Mouse (Mus musculus): ENCODE data around the gene Rbbp8nl.
A peak's percentile ranks its signal among the peaks of the same experiment; 100 is the strongest.
"Not testable (repeated sequence)": the region's sequence is repeated elsewhere in the genome, so short reads cannot be mapped to it uniquely, and the experiment has no call there.

Rbbp8nl gene

DNA sequence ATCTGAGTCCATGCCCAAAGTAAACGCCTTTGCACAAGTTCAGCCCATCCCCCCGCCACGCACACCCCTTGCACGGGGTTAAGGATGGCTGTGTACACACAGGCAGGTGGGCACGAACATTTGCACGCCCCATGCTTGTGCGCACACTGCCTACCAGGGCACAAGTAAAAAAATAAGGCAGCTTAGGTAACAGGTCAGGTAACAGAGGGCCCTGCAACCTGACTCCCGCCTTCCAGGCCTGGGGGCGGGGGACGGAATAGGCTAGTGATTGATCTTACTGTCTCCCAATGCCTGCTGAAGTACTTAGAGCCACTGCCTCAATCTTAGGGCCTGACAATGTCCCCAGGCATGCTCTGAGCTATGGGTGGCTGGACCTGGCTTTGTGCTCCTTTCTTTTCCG, 713 bp downstream of the Rbbp8nl start:
- DNase-seq (ENCODE audit: low spot score in 2 of 2): no peak

DNA sequence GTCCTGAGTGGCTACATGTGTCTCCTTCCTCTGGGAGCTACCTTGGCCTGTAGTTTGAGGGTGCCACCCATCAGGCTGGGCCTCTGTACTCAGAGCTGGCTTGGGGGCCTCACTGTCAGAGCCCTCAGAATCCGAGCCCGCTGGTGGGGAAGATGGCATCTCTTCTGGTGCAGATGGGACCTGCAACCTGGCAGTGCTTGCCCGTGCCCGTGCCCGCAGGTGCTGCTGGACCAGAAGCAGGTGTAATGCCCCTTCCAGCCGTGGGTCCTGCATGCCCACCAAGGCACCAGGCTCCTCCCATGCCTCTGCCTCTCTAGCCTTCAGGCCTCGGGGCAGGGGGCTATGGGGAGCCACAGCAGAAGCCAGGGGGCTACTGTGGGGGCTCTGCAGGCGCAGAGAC, 10.4 kb downstream of the Rbbp8nl start:
- DNase-seq (ENCODE audit: low spot score in 2 of 2): no peak

DNA sequence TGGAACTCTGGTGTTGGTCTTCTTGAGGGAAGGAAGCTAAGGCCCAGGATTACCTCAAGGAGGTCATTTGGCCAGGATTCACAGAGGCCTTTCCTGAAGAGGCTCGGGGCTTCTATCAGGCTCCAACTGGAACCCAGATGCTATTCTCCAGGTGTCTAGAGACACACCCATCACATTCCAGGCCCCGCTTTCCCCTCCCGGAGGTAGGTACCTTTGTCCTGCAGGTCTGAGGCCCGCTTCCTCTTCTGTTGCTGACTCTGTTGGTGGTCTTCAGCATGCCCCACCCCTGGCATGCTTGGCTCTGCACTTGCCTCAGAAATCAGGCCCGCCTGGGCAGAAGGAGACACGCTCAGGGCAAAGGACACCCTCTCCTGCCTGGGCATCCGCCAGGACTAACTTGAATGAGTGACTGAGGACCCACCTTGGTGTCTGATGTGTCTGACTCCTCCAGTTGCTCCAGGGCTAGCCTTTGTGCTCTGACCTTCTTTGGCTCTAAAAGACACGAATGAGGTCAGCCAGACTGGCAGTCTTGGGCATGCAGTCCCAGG, 11.8 kb downstream of the Rbbp8nl start:
- DNase-seq (ENCODE audit: low spot score in 2 of 2): no peak

DNA sequence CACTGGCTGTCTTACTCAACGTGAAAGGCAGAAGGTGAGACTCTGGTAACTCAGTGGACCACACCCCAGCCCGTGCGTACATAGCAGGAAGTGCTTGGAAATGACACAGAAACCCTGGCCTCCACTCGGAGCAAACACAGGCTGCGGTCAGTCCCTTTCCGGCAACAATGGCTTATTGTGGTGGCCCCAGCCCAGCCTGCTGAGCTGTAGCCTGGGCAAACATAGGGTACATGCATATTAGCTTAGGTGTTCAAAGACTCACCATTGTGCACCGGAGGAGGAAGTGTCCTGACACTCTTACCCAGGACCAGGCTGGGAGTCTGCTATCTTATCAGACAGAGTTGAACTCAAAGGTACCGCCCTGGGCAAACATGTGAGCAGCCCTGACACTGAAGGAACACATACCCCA, 12.8 kb downstream of the Rbbp8nl start:
- peak; percentile 87 to 92 for DNase-seq (ENCODE audit: low spot score in 2 of 2)

DNA sequence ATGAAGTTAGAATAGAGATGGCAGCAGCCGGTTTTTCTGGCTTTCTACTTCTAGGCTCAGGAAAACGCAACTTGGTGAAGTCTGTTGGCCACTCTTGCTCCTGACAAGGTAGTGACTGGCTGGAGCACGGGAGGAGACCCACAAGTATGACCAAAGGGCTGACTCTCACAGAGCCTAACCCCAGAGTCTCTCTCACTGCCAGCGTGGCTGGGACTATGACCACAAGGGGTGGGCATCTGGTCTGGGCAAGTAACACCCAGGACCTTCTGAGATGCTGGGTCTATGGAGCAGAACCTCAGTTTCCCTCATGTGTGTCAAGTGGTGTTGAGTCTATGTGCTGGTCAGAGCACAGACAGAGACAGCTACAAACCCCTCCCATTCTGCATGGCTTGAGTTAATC, 13.3 kb downstream of the Rbbp8nl start:
- DNase-seq (ENCODE audit: low spot score in 2 of 2): no peak

DNA sequence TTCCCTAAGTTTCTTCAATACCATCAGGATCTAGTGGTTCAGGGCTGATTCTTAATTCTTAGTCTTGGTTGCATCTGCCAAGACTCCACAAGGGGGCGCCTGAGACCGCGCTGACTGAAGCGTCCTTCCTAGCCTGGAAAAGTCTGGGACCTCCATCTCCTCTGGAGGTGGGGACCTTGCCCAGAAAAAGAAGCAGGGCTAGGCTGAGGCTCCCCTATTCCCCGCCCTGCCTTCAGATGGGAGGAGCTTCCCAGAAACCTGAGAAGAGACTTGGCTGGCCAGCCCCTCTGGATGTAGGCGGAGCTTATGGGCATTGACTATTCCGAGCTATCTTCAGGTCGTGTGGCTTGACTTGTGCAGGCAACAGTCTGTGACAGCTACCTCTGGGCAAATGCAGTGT, 13.8 kb downstream of the Rbbp8nl start:
- peak; percentile 76 to 80 for DNase-seq (ENCODE audit: low spot score in 2 of 2)

DNA sequence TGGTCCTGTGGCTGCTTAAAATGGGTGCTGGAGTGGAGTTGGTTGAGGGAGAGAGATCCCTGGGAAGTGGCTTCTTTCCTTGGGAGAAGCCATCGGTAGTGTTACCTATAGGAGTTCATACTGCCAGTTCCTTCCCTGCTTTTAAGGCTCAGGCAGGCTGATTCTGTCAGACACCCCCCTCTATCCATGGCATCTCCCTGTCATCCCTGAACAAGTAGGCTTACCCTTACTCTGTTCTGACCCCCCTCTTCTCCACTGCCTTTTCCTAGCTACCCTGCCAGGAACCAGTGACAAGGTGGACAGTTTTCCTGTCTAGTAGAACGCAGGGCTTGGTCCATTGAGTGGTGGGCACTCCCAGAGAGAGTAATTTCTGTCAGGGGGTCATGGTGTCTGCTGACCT, 15.2 kb downstream of the Rbbp8nl start:
- no peak for DNase-seq (ENCODE audit: low spot score in 2 of 2)

DNA sequence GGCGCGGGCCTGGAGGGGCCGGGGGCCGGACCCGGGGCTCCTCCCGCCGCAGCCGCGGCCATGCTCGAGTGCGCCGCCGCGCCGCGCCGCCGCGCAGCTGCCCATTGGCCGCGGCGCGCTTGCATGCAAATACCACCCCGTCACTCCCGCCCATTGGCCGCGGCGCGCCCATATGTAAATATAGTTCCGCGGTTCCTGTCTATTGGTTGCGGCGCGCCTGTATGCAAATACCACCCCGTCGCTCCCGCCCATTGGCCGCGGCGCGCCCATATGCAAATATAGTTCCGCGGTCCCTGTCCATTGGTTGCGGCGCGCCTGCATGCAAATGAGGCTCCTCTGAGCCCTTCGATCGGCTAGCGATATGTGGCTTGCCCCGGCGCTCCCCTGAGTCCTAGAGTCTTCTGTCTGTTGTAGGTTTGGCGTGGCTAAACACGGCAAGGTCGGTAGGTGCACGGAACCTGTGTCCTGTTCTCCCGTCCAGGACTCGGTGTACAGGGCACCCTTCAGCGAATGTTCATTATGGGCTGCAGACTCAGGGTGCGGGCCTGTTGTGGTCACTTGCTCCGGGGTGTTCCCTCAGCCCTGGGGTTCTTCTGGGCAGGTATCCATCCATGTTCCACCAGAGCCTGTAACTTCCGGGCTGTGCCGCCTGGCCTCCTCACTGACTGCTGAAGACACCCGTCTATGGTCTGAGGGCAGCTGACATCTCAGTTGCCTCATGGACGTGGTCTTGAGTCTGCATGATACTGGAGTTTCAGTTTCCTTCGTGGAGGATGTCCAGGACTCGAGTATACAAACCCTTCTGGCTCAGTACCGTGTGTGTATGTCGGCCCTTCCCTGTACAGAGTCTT, 16.1 kb downstream of the Rbbp8nl start, which contains the start of gene Cables2:
Gene Cables2, minus strand, starts transcription at position 103 of the 851 bp plus-strand sequence.
- peak; percentile 90 to 93 for DNase-seq (ENCODE audit: low spot score in 2 of 2)

DNA sequence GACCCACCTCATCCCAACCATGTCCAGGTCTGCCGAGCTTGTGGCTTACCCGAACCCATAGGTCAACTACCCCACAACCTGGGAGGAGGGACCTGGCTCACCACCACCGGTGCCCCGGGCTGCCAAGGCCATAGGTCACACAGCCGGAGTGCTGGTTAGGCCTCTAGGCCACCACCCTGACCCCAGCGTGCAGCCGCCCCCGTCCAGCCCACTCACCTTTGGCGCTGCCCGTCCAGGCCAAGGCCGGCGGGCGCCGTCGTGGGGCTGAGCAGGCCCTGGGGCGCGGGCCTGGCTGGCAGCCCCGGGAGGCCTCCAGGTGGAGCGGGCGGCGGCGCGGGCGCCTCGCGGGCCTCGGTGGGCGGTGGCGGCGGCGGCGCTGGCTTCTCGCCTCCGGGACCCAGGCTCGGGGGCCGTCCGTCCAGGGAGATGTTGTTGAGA, 16.8 kb downstream of the Rbbp8nl start:
- DNase-seq (ENCODE audit: low spot score in 2 of 2): no peak

DNA sequence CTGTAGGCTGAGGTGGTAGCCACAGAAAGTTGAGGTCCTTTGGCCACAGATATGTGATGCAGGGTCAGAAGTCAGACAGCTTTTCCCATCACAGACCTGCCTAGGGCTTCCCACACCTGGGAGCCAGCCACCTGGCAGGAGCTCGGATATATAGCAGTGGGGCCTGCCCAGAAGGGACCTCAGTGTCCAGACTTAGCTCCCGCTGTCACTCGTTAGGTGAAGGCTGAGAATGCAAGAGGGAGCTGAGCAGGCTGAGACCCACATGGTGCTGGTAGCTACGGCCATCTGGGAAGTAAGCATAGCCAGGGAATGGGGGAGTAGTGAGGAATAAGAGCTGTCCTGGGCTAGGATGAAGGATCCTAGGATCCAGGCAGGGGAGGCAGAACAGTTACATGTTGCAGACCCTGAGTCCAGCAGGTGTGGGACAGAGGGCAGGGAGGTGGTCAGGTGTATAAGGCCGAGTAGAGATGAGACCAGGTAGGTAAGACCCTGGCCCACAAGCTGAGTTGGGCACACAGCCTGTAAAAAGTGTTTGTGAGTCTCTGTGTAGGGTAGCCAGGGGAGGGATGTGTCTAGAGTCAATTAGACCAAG, 17.8 kb downstream of the Rbbp8nl start:
- no peak for DNase-seq (ENCODE audit: low spot score in 2 of 2)

DNA sequence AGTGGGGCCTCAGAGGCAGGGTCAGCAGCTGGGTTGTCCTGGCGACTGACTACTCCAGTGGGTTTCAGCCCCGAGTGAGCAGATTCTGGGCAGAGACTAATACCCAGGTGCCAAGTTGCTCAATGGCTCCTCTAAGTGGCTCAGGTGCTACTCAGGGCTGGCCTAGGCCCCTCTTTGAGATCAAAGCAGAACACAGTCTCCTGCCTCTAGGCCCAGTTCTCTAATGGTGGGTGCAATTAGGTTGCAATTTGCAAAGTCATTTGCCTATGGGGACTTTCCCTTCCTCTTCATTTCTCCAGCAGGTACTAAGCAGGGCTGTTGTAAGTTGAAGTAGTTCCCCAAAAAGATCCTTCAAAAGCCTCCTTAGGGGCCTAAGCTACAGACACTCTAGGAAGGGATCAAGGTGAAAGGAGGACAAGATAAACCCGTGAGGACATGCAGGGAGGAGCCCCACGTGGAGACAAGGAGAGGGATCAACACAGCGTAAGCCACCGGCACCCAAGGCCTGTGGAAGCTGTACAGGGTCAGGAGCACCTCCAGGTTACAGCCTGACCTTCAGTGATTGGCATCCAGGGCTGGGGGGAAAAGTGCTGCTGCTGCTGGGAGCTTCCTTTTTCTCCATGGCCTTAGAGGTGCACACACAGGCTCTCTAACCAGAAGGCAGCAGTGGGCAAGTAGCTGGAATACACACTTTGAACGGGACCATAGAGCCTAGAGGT, 19.0 kb downstream of the Rbbp8nl start:
- DNase-seq (ENCODE audit: low spot score in 2 of 2): peak in 1 of 2 experiments; percentile 38

DNA sequence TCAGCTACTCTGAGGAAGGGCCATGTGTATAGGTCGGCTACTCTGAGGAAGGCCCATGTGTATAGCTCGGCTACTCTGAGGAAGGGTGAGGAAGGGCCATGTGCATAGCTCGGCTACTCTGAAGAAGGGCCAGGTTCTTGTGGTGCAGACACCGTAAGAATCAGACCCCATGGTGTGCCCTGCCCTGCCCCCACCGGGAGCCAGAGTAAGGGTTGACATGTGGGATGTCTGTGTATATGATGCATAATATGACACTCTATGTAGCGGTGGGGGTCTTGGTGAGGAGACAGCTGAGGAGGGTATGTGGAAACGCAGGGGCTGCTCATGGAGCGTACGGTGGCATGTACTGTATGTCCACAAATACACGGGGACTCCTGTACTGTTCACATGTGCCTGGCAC, 20.4 kb downstream of the Rbbp8nl start:
- no peak for DNase-seq (ENCODE audit: low spot score in 2 of 2)

DNA sequence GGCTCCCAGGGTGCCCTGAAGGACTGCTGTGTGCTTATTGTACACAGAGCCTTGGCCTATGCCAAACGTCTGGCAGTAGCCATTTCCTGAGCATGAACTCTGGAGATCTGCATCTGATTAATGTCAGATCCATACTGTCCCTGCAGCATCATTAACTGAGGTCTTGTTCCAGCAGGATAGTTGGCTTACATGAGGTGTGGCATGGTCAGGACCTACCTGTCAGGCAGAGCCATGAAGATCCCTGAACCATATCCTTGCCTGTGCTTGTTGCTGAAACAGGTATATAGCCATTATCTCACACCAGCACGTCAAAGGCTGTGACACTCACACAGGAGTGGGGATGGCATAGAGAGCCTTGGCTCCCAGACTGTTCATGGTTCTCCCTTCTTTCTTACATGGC, 21.7 kb downstream of the Rbbp8nl start:
- DNase-seq (ENCODE audit: low spot score in 2 of 2): no peak

DNA sequence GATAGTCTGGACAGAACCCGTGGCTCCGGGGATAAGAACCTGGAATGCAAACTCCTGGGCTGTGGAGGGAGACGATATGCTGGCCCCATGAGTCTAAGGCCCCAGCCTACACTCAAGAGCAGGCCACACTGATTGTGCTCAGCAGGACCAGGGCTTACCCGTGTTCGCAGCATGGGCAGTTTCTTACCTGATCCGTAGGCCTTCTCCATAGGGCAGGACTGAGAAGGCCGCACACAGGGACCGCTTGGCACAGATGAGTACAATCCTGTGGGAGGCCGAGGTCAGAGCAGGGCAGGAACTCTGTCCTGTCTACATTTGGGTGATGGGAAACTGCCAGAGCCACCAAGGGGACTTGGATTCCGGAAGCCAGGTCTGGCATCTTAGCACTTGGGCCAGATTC, 26.8 kb downstream of the Rbbp8nl start:
- no peak for DNase-seq (ENCODE audit: low spot score in 2 of 2)

DNA sequence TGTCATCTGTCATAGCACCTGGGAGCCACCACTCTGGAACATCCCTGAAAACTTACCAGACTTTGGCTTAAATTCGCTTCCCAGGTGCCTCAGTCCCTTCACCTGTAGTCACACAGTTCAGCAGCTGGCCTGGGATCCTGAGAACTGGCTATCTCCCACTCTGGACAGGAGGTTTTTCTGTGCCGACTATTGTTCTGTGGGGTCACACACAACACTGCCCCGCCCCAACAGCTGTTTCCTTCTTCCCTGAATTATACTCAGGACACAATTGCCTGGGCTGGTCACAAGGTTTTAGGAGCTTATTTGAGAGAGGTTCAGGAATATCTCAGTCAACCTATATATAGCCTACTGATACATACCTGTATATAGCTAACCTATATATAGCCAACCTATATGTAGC, 27.2 kb downstream of the Rbbp8nl start:
- no peak for DNase-seq (ENCODE audit: low spot score in 2 of 2)

DNA sequence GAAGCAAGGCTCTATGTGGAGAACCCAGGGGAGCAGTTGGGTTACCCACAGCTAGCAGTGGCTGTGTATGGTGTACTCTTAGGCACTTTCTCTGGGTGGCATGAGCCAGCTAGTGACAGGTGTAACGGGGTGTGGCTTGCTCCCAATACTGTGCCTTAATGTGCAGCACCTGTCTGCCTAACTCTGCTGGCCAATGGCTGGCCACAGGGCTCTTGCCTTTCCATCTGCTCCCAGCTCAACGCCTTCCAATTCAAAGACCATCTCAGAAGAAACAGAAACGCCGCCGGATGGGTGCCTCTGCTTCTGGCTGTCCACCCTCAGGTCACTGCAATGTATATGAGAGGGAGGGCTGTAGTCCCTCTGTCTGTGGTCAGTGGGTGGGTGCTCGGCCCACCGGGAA, 27.8 kb downstream of the Rbbp8nl start:
- no peak for DNase-seq (ENCODE audit: low spot score in 2 of 2)

DNA sequence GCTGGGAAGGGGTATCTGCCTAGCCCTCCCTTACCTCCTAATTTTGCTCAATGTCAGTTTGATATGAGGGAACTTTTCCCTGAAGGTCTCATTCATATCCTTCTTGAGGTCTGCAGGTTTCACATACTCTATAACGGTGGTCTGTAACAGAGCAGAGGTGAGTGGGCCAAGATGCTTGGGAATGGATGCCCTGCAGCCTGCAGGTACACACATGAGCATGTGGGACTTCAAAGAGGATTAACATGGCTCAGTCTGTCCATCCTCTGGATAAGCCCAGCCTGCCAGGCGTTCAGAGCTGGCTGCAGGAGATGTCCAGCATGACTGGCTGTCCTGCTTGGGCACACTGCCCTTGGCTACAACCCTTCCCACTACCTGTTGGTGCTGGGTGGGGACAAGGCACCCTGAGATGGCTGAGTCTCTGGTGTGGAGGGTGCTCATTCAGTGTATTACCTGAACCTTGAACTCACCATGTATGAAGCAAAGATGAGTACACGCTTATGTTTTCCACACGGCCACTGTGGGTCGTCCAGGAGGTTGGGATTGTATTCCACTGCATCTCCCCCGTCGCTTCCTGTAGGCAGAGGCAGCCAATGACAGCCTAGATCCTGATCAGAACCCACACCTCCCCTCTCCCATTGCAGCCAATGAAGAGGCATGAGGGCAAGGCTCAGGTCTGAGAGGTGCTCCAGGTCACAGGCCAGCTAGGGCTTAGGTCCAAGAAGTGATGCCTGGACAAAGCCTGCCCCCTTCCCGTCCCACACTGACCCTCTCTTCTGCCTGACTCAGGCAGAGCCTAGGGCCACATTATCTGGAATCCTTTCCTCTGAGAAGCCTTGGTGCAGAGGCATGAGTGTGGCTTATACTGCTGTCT, 28.8 kb downstream of the Rbbp8nl start:
- DNase-seq (ENCODE audit: low spot score in 2 of 2): no peak

DNA sequence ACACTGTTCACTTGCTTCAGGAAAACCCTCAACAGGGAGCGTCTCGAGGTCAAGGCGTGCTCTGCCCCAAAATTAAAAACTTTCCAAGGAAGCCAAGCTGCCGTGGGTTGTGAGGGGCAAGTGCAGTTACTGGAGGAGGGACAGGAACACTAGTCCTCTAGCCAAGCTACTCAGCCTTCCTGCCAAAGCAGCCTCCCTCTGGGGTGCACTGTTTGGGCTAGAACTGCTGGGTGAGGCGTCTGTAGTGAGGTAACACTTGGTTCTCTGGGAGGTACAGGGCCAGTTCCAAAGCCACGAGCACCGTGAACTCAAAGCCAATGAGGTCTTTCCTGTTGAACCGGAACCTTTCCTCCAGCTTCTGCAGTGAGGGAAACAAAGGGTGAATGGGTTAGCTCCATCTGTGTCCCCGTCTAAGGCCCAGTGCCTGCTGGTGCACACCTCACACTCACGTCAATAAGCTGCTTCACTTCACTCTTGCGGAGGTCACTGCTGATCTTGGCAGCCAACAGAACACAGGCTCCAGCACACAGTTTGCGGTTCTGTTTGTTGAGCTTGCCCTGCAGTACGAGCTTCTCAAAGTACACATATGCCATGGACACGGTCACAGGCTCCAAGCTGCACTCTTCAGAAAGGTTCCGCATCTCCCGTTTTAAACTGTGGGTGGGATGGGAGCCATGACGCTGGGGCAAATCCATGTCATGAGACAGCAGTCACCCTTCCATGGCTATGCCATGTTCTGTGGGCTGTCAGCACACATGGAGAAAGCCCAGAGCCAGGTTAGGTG, 29.7 kb downstream of the Rbbp8nl start:
- DNase-seq (ENCODE audit: low spot score in 2 of 2): not testable (repeated sequence)

DNA sequence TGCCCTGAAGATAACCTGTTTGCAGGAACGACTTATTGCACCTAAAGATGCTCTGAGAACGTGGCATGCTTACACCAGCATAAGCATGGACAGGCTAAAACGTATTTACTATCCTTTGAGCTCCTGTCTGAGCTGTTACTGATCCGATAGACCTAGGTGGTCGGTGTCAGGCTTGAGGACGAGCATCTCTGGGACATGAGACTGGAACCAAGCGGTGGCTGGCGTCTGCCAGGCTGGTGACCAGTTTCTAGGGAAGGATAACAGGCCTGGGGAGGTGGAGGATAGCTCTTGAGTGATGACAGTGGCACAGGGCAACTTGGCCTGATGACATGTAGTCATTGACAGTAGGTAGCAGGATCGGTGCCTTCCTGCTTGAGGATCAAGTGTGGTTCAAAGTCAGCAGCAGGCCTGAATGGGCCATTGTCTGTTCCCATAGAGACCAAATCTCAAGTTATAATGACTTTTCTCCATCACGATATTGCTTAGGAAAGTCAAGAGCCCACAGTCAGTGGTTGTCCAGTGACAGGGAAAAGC, 30.7 kb downstream of the Rbbp8nl start:
- DNase-seq (ENCODE audit: low spot score in 2 of 2): not testable (repeated sequence)
